Mouse (Mus musculus) liver, adult (tissue): ENCODE data around the gene Tmprss11e.

Experiments used
- GATA4 ChIP-seq: IDR thresholded peaks from 2 replicates; pipeline ENCODE4 v1.6.1; 2014; ENCODE audit warnings: mild to moderate bottlenecking, low read length; ENCODE audit not compliant: insufficient replicate concordance

Gene Tmprss11e

DNA sequence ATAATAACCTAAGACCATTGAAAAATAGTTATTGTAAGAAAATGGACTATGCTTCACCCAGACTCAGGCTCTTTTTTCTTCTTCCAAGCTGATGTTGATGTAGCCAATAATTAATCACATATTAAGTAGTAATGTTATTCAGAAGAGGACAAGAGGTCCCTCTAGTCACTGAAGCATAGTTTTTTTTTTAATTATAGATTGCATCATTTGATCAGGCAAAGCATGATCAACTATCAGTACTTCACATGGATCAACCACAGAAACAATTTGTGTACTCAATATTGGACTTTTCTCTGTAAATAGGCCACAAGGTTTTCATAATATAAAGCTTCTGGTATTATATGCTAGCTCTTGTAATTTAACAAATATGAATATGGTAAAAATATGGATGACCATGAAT, 20.6 kb downstream of the Tmprss11e start:
- no peak for TF ChIP-seq GATA4

DNA sequence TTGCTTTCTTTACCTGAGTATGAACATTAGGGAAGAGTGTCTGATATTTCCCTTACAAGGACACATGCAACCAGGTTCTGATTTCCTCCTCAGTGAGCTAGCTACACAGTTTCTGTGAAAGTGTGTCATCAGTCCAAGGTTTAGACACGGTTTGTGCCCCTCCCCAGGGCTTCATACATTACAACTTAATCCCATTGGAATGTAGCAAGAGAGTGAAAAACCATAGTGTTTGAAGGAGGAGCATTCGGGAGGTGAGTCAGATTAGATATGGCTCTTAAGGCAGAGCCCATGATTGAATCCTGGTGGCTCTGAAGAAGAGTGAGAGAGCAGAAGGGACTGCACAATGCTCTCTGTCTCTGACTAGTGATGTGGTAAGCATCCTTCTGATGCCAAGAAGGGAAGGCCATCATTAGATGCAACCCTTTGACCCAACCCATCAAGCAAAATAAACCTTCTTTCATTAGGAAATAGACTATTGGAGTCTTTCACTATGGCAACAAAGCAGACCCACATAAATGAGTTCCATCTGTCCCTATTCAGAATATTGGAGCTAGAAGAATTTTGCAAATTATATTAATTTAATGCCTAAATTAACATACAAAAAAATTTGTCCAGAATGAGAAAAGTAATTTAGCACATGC, 22.7 kb downstream of the Tmprss11e start:
- TF ChIP-seq GATA4 = no peak

GRCm38 (mm10) chr5:86714967-86715366, 30.6 kb downstream of the Tmprss11e start:
- no peak for TF ChIP-seq GATA4

DNA sequence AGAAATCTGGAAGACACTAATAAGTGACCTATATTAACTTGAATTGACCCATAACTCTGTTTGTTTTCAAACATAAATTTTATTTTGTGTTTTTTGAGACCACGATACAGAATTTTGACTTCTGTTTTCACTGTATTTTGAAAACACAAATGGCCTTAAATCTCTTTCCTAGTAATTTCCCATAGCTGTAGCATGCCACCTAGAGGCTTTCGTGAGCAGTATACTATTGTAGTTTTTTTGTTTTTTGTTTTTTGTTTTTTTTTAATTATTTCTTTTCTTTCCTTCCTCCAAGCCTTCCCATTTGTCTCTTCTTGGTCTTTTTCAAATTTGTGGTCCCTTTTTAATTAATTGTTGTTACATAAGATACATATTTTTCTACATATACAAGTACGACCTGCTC, 40.7 kb downstream of the Tmprss11e start:
- TF ChIP-seq GATA4 = no peak

DNA sequence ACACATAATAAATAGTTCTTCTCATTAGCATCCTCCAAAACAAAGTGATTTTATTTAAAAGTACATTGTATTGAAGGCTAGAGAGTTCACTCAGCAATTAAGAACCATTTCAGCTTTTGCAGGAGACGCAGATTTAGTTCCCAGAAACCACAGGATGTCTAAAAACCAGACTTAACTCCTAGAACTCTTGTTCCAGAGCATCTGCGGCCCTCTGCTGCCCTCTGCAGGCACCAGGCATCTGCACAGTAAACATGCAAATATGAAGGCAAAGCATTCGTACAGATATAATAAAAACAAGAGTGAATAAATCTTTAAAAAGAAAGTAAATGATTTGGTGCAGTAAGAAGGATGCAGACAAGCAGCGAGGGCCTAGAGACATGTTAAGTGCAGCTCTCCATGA, 60.9 kb downstream of the Tmprss11e start:
- TF ChIP-seq GATA4 = no peak

GRCm38 (mm10) chr5:86676262-86676661, 69.4 kb downstream of the Tmprss11e start, which contains the start of gene Tmprss11b:
Tmprss11b (minus strand) TSS chr5:86676362.
- TF ChIP-seq GATA4 = no peak
